Mouse (Mus musculus): ENCODE measurements around the gene Rpf1. TPM values are rescaled to one million over a fixed set of nuclear protein-coding genes. Genes with fewer than 3 reads are reported as not detected.

Gene Rpf1
- polyA plus RNA-seq, 1 experiment from 2014 or later: 71.6 TPM

DNA sequence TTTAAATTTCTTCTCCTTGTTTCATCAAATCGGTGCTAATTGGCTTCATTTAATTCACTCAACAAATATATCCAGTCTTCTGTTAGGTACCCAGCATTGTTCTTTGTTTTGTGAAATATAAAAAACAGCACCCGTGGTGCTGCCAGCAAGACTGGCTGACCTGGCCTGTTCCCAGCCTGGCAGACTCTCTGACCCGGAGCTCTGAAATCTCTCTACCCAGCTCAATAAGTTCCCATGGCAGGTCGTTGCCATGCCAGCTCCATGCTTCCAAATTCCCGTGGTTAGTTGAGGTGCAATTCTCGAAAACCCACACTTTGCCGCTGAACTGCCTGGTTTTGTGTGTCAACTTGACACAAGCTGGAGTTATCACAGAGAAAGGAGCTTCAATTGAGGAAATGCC is 33.6 kb upstream of the Rpf1 start:
- WGBS: 85% methylated on average over 7 of the region's 7 CpGs

DNA sequence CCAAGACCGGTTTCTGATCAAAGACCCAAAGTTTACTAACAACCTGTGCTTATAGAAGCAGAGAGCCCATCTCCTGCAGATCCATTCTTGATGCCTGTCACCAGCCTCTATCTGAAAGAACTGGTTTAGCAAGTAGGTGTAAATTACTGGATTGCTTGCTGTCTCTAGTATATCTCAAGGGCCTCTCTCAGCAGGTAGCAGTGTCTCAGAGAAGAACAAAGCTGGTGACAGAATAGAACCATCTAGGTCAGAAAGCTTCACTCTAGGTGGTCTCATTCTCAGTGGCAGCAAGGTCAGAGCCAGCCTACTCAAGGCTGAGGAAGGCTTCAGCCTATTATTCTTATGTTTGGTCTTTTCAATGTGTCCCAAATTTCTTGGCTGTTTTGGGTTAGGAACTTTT is 22.4 kb upstream of the Rpf1 start:
- no peak for ATAC-seq (ENCODE audit: low FRiP score, low read depth)
- no peak overlapping the region for H3K9ac ChIP-seq (replicated peaks)
- no peaks in the 10 kb centered on the region for H3K9me3 ChIP-seq
- H3K27me3 ChIP-seq: no peaks in the 10 kb centered on the region
- H3K27ac ChIP-seq (replicated peaks): no peak overlapping the region
- H3K4me1 ChIP-seq: no peaks in the 10 kb centered on the region
- WGBS: 51% methylated on average over 1 of the region's 1 CpGs
- H3K36me3 ChIP-seq: no peaks in the 10 kb centered on the region
- H3K4me2 ChIP-seq (replicated peaks): no peak overlapping the region
- no peak overlapping the region for H3K4me3 ChIP-seq

More for the DNA sequence above, 33.6 kb upstream of the Rpf1 start:
- no peak overlapping the region for H3K9ac ChIP-seq (replicated peaks)
- H3K27me3 ChIP-seq: no peaks in the 10 kb centered on the region
- no peak overlapping the region for H3K4me3 ChIP-seq
- no peak overlapping the region for H3K27ac ChIP-seq (replicated peaks)
- no peaks in the 10 kb centered on the region for H3K4me1 ChIP-seq
- no peaks in the 10 kb centered on the region for H3K9me3 ChIP-seq
- H3K36me3 ChIP-seq: no peaks in the 10 kb centered on the region
- ATAC-seq (ENCODE audit: low FRiP score, low read depth): no peak
- no peak overlapping the region for H3K4me2 ChIP-seq (replicated peaks)

DNA sequence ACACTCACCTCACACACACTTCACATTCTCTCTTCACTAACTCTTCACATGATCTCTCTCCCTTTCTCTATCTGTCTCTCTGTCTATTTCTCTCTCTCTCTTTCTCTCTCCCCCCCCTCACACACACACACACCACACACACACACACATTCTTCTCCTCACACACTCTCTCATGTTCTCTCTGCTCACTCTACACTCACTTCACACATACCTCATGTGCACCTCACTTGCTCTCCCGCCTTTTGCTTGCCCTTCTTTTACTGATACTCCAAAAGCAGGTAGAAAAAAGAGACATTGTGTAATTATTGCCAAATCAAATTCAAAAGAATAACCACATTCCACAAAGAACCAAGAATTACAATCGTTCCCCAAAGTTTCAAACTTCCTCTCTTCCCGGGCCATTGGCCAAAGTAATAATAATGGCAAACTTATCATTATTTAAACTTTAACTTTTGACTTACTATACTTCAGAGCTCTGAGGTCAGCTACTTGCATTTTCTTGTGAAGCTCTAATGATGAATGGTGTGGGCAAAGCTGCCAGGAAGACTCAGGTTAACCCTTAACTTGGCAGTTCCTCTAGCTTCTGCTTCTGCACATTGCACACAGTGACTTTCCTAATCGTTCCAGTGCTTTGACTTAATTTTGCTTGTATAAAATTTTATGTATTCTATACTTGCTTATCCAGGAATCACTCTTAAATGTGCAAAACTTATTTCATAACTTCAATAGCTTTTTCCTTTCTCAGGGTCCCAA is 19.5 kb upstream of the Rpf1 start:
- no peaks in the 10 kb centered on the region for H3K36me3 ChIP-seq
- ATAC-seq (ENCODE audit: low FRiP score, low read depth): no peak
- H3K4me2 ChIP-seq (replicated peaks): no peak overlapping the region
- no peaks in the 10 kb centered on the region for H3K9me3 ChIP-seq
- H3K4me3 ChIP-seq: no peak overlapping the region
- no peak overlapping the region for H3K9ac ChIP-seq (replicated peaks)
- WGBS: 90% methylated on average over 4 of the region's 4 CpGs
- H3K4me1 ChIP-seq: no peaks in the 10 kb centered on the region
- H3K27ac ChIP-seq (replicated peaks): no peak overlapping the region
- no peaks in the 10 kb centered on the region for H3K27me3 ChIP-seq

DNA sequence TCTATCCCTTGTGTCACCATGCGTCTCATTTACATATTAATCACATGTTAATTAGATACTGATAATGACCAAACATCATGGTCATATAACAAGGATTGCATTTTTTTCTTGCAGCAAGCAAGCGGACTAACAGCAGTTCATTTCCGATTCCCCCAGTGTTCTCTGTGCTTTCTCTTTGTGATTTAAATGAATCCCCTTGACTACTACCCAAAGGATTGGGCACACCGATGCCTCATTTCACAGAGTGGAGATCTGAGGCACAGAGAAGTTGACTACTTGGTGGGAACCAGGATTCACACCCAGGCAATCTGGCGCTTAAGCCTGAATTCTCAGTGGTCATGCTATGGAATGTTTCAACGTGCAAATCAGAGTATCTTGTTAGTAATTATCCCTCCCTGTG is 13.8 kb upstream of the Rpf1 start:
- Histone ChIP-seq H3K27me3 (no peaks in the 10 kb centered on the region), H3K4me3 (no peak overlapping the region), H3K4me1 (no peaks in the 10 kb centered on the region), H3K9ac (replicated peaks) (no peak overlapping the region), H3K4me2 (replicated peaks) (no peak overlapping the region), H3K36me3 (no peaks in the 10 kb centered on the region), H3K9me3 (no peaks in the 10 kb centered on the region), H3K27ac (replicated peaks) (no peak overlapping the region)
- WGBS: 55% methylated on average over 6 of the region's 6 CpGs
- no peak for ATAC-seq (ENCODE audit: low FRiP score, low read depth)

DNA sequence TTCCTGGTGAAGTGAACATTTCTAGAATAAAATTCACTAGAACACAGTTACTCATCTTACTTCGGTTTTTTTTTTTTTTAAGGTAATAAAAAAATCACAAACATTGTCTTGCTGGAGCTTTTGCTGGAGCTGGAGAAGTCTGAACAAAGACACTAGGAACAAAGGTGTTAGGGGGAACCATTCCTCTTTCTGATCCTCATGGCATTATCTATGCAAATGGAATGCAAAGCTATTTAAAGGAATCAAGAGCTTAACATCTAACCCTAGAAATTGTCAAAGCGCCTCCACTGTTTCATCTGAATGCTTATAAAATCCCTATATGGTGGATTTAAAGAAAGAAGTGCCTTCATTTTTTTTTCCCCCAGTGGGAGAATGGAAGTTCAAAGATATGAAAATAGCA is 7.1 kb upstream of the Rpf1 start:
- H3K9me3 ChIP-seq: no peaks in the 10 kb centered on the region
- H3K36me3 ChIP-seq: no peaks in the 10 kb centered on the region
- H3K9ac ChIP-seq (replicated peaks): no peak overlapping the region
- H3K4me1 ChIP-seq: no peaks in the 10 kb centered on the region; the same call in 1 of the 2 replicates
- H3K27me3 ChIP-seq: no peaks in the 10 kb centered on the region
- no peak overlapping the region for H3K4me3 ChIP-seq
- H3K27ac ChIP-seq (replicated peaks): no peak overlapping the region; the same call in 1 of the 2 replicates
- no peak overlapping the region for H3K4me2 ChIP-seq (replicated peaks)
- ATAC-seq (ENCODE audit: low FRiP score, low read depth): 0 out of 2 replicates have a peak, but pooled peaks have one; percentile 62
- WGBS: 16% methylated on average over 2 of the region's 2 CpGs

DNA sequence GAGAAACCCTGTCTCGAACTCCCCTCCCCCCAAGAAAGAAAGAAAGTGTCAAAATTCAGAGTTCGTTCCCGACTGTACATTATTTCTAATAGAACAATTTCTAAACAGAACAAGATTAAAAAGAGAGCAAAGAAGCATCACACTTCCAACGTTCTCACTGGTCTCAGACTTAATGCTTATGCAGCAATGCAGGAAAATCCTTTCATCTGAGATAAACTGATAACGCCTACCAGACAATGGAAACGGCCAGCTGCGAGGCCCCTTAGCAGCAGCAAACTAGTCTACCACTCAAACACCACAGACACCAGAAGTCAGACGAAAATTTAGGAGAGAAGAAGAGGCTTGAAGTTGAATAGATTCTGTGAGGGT is 407 bp upstream of the Rpf1 start:
- H3K4me2 ChIP-seq (replicated peaks): peak overlapping the region; percentile 64
- peak overlapping the region; percentile 96 for H3K27ac ChIP-seq (replicated peaks)
- WGBS: 19% methylated on average over 8 of the region's 8 CpGs
- peak; percentile 13; the same call in 1 of the 2 replicates for ATAC-seq (ENCODE audit: low FRiP score, low read depth)
- H3K9me3 ChIP-seq: no peaks in the 10 kb centered on the region
- H3K36me3 ChIP-seq: peaks cover 18% of the 10 kb centered on the region
- H3K4me3 ChIP-seq: peak overlapping the region; percentile 81
- H3K4me1 ChIP-seq: no peaks in the 10 kb centered on the region
- H3K27me3 ChIP-seq: no peaks in the 10 kb centered on the region
- peak overlapping the region; percentile 76; the same call in 1 of the 2 replicates for H3K9ac ChIP-seq (replicated peaks)

DNA sequence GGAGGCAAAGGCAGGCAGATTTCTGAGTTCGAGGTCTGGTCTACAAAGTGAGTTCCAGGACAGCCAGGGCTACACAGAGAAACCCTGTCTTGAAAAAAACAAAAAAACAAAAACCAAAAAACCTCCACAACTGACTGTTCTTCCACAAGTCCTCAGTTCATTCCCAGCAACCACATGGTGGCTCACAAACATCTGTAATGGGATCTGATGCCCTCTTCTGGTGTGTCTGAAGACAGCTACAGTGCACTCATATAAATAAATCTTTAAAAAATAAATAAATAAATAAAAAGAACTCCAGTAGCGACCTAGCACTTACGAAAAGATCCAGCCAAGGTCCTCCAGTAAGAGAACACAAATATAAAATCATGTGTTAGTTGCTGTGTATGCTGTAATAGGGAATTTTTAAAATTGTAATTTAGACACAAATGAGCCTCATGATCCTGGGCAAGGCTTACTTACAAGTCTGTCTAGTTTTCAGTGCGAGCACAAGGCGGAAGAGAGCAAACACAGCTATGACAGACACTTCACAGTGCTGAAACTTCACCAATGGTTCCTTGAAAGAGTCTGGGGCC is 917 bp downstream of the Rpf1 start:
- Histone ChIP-seq H3K9me3 (no peaks in the 10 kb centered on the region), H3K4me1 (no peaks in the 10 kb centered on the region), H3K27me3 (no peaks in the 10 kb centered on the region), H3K36me3 (peaks cover 24% of the 10 kb centered on the region), H3K9ac (replicated peaks) (peak overlapping the region; percentile 76), H3K27ac (replicated peaks) (peak overlapping the region; percentile 96), H3K4me2 (replicated peaks) (peak overlapping the region; percentile 64), H3K4me3 (peak overlapping the region; percentile 81)
- ATAC-seq (ENCODE audit: low FRiP score, low read depth): 0 out of 2 replicates have a peak, but pooled peaks have one; percentile 1
- WGBS: 42% methylated on average over 5 of the region's 5 CpGs

DNA sequence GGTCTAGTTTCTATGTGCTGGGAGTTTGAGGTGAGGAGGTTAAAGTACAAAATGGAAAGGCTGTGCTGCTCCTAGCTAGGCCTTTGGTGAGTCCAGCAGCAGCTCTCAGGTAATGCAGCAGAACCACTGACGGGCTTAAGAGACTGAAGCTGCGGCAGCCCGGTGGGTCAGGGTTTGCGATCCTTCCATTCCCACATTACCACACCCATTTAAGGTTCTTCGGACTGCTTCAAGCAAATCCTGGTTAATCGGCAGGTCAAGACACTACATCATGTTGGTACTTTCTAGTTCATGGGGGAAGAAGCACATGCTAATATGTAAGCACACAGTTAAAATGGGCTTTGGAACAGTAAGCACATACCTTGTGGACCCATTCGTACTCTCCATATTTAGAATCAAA is 14.5 kb downstream of the Rpf1 start:
- no peaks in the 10 kb centered on the region for H3K9me3 ChIP-seq

DNA sequence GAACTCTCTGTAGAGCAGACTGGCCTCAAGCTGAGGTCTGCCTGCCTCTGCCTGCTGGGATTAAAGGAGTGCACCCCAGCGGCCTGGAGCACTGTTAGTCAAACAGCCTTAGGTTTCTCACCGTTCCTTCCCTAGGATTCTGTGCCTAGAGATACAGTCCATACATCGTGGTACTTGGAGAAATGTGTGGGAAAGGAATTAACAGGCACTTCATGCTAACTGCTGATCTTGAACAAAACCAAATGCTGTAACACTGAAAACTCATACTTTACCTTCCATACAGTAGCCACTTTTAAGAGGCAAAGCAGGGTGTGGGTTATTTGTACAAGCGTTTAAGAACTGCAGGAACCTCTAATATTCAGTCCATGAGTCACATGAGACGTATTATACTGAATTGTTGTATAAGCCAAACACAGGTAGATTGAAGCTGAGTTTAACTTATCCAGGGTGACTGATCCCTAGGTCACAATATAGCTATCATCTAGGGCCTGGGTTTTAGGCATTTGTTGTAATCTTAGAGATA is 19.6 kb downstream of the Rpf1 start:
- Histone ChIP-seq H3K4me2 (replicated peaks) (peak overlapping the region; percentile 54), H3K9me3 (no peaks in the 10 kb centered on the region), H3K27ac (replicated peaks) (no peak overlapping the region), H3K36me3 (peaks cover 27% of the 10 kb centered on the region), H3K4me1 (peaks cover 21% of the 10 kb centered on the region), H3K27me3 (no peaks in the 10 kb centered on the region; the same call in 1 of the 2 replicates), H3K4me3 (peak overlapping the region; percentile 84), H3K9ac (replicated peaks) (no peak overlapping the region; the same call in 1 of the 2 replicates)
- ATAC-seq (ENCODE audit: low FRiP score, low read depth): no peak
- WGBS: 61% methylated on average over 5 of the region's 5 CpGs

More for the DNA sequence above, 14.5 kb downstream of the Rpf1 start:
- H3K36me3 ChIP-seq: peaks cover 68% of the 10 kb centered on the region
- no peak overlapping the region for H3K4me2 ChIP-seq (replicated peaks)
- H3K4me3 ChIP-seq: no peak overlapping the region
- WGBS: 92% methylated on average over 7 of the region's 7 CpGs
- ATAC-seq (ENCODE audit: low FRiP score, low read depth): no peak
- no peaks in the 10 kb centered on the region for H3K27me3 ChIP-seq
- no peak overlapping the region for H3K27ac ChIP-seq (replicated peaks)
- no peak overlapping the region for H3K9ac ChIP-seq (replicated peaks)
- peaks cover 9% of the 10 kb centered on the region for H3K4me1 ChIP-seq

DNA sequence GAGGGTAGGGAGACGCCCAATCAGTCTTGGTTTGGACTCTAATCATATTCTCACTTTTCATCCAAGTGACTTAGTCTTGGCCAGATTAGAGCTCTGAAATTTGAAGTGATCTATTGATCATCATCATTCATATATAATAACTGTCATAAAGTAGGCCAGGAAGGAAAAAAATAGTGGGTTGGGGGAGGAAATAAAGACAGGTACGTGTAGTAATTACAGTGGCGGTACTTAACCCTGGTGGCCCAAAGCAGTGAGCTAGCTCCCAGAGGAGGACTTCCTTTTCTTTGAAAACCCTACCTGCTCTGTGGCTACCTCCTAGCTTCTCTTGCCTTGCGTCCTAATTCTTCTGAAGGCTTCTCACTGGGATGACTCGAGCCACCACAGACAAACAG is 20.4 kb downstream of the Rpf1 start:
- ATAC-seq (ENCODE audit: low FRiP score, low read depth): no peak
- 9% methylated on average over 5 of the region's 5 CpGs for WGBS
- peaks cover 20% of the 10 kb centered on the region for H3K36me3 ChIP-seq
- no peaks in the 10 kb centered on the region for H3K9me3 ChIP-seq
- H3K27me3 ChIP-seq: no peaks in the 10 kb centered on the region; the same call in 1 of the 2 replicates
- peak overlapping the region; percentile 54 for H3K4me2 ChIP-seq (replicated peaks)
- peak overlapping the region; percentile 86 for H3K9ac ChIP-seq (replicated peaks)
- H3K4me3 ChIP-seq: peak overlapping the region; percentile 84
- H3K27ac ChIP-seq (replicated peaks): 0 out of 2 replicates have a peak overlapping the region, but pooled peaks have one; percentile 84
- peaks cover 21% of the 10 kb centered on the region for H3K4me1 ChIP-seq

DNA sequence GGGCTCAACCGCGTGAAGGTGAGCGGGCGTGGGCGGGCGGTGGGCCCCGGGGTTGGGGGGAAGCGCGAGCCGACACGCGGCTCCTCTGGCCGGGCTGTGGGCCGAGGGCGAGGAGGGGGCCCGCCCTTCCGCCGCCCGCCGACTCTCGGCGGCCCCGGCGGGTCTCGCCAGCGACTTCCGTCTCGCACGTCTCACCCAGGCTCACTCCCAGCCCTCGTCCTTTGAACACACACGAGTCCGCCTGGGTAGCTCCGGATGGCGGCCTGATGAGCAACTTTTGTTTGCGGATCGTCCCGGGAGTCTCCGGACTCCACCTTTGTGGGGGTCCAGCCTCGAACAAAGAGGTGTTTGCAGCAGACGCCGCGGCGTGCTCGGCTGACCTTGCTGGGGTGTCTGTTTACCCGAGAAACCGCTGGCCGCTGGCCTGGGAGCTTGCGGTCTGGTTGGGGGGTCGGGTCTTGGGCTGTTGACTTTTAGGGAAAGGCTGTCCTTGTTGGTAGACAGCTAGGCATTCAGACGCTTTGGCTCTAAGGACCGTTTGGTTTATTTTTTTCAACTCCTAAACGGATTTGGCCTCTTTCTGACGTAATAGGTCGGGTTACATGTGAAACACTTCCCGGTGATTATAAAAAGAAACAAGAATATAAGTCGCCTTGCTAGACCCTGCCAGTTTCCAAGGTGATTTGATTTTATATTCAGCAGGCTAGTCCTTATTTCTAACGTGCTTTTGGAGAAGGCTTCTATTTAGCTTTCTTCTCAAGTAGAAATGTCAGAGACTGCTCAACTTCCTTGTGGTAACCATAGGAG is 21.0 kb downstream of the Rpf1 start:
- Histone ChIP-seq H3K9ac (replicated peaks) (peak overlapping the region; percentile 86), H3K9me3 (no peaks in the 10 kb centered on the region), H3K27ac (replicated peaks) (peak overlapping the region; percentile 84), H3K4me1 (peaks cover 21% of the 10 kb centered on the region), H3K4me2 (replicated peaks) (peak overlapping the region; percentile 54), H3K27me3 (no peaks in the 10 kb centered on the region; the same call in 1 of the 2 replicates), H3K4me3 (peak overlapping the region; percentile 84), H3K36me3 (peaks cover 14% of the 10 kb centered on the region)
- WGBS: under 1% methylated on average over 57 of the region's 57 CpGs
- no peak; the same call in none of the 2 replicates for ATAC-seq (ENCODE audit: low FRiP score, low read depth)

All from midbrain, embryonic 12.5 days (tissue).